Mouse (Mus musculus) v-Abl transformed pro-B cells (cell line): ENCODE results near the gene Gli3.

ENCODE experiments used
- in situ Hi-C, 2 experiments: fragments of 400-800 bp; cut with MboI; formaldehyde crosslinking; loops; one replicate each; pipeline ENCODE4 v1.15.1; 2025; ENCODE audit not compliant: unreplicated experiment in 2 of 2

Gli3 gene

GRCm38 (mm10) chr13:15707481-15707881 is 244.4 kb downstream of the Gli3 start:
- in situ Hi-C loops: no loop called here

DNA sequence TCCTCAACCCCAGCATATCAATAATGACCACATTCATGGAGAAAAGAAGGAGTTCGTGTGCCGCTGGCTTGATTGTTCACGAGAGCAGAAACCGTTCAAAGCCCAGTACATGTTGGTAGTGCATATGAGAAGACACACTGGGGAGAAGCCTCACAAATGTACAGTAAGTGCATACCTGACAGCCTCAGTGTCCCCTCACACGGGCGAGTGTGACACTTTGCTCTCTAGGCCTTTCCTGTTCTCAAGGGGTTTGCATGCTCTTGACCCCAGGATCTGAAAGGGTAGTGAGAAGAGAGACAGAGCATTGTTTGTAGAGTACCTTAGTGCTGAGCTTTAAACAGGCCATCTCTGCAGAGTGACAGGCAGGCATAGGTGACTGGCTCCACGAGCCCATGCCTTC is 250.5 kb downstream of the Gli3 start:
- in situ Hi-C loops: no loop called here

- in situ Hi-C loops: no loop called here
Measured at GRCm38 (mm10) chr13:15714331-15714725, 251.3 kb downstream of the Gli3 start.

- in situ Hi-C loops: no loop called here
Measured at GRCm38 (mm10) chr13:15714726-15715437, 251.8 kb downstream of the Gli3 start.

DNA sequence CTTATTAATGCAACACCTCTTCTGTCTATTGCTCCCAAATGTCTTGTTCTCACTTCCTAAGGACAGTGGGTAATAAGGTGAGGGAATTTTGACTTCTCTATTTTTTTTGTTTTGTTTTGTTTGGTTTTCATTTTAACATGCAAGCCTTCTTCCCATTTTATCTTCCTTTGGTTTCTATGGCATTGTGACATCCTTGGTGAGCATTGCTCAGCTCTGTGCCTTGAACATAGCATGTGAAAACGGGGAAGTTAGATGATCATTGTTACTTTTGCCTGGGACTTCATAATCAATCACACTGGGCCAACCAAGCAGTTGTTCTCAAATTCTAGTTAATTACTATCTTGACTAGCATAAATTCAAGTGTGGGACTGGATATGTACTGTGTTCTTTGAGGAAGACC is 258.4 kb downstream of the Gli3 start:
- in situ Hi-C loops: no loop called here

DNA sequence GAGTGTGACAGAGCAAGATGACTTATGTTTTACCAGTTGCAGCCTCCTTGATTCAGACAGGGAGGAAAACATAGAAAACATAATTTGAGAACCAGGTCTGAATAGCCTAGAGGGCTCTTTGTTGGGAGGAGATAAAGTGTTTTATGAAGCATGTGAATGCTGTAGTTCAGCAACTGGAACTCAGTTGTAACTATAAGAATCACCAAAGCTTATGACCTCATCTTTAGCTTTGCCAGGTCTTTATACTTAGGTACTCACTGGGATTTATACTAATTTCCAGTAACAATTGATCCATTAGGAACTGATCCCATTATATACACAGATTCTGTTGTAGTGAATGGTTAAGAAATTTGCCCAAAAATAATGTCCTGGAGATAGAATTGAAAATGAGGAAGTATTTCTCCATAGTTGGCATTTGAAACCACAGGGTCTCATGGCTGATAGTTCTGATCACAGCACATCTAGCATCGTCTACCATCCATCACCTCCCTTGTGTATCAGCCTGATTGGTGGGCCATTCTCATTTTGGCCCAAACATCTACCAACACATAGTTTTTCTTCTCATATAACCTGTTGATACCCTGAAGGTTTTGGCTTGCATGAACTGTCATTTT is 259.8 kb downstream of the Gli3 start:
- in situ Hi-C loops: no loop called here

- in situ Hi-C loops: no loop called here
Measured at GRCm38 (mm10) chr13:15724723-15725122, 261.7 kb downstream of the Gli3 start.

DNA sequence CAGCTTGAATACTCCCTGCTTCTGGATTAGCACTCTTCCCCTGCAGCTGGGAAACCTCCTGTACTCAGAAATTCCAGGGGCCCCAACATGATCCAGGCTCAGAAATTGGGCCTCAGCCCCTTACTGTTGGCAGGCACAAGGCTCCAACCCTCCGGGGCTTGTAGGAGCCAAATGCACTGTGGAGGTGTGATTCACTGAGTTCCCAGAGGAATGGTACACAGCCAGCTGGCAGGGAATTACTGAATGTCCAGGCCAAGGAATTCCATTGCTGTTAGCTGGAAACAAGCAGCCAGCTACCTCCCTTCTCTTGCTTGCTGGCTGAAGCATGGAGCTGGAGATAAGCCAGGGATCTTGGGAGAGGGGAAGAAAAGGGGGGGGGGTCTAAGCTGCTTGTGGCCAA is 278.7 kb downstream of the Gli3 start:
- in situ Hi-C loops: no loop called here

DNA sequence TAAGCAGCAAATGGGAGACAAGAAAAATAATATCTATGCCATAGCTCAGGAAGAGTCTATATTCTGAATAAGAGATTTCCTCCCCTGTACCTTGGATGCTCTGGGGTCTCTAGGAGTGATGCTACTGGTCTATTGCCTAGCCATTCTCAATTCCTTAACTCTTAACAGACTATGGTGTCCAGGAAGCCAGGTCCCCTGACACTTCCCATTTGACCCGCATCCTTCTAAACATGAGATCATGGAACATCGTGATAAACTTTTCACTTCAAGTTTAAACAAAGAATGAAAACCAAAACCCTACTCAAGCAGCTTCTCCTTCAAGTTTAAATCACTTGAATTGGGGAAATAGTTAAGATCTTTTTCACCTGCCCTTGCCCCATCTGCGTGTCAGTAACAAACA is 279.3 kb downstream of the Gli3 start:
- in situ Hi-C loops: no loop called here

GRCm38 (mm10) chr13:15742777-15743176 is 279.7 kb downstream of the Gli3 start:
- in situ Hi-C loops: no loop called here

GRCm38 (mm10) chr13:15758835-15759632 is 296.0 kb downstream of the Gli3 start:
- in situ Hi-C loops: no loop called here

DNA sequence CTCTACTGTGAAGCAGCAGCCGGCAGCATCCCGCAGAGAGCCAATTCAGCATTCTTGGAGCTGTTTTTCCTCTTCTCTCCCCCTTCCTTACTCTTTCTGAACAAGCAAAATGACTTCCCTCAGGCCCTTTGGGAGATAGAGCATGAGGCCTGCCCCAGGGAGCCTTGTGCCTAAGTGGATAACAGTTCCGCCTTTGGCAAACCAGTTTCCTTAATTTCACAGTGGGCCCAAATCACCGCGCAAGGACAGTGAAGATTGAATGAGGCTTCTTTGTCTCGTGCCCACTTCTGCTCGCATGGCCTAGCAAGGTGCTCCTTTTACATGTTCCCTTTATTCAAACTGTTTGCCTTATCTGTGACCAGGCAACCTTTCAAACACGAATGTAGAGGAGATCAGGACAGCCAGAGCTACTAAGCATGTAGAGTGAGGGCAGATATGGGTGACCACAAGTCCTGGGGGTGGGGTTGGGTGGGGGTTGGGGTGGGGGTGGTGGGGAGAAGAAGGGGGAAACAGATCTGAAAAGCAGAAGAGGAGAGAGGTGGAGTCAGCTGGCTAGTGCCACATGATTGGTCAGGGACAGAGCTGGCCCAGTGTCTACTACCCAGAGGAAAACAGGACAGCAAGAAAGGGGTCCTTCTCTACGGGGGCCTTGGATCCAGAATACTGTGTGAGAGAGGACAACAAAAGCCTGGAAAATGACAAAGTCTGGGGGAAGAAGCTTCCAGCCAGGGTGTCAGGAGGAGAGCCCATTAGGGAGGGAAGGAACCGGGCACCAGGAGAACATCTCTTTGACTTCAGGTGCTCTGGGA is 296.8 kb downstream of the Gli3 start:
- in situ Hi-C loops: loop anchor here (5.0 to 10.0 kb wide), 2 partner anchors 1108 to 1865 kb away; no protein-coding TSS in a partner anchor

DNA sequence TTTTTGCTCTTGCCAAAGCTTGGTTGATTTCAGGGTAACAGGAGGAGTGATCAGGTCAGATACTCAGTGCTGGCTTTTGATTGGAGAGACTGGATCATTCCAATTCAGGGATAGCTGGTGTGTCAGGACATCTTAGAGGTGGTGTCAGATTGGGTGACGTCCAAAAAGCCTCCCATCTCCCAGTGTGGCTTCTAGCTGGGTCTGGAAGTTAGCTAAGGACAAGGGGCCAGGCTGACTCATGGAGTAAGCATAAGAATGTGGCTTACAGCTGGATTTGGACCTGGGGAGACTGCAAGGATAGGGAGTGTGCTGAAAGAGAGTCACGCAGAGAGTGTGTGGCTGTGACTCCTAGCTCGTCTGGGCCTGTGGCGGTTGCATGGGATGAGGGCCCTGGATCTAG is 299.3 kb downstream of the Gli3 start:
- in situ Hi-C loops: loop anchor here (5.0 to 10.0 kb wide), 2 partner anchors 1110 to 1867 kb away; no protein-coding TSS in a partner anchor

DNA sequence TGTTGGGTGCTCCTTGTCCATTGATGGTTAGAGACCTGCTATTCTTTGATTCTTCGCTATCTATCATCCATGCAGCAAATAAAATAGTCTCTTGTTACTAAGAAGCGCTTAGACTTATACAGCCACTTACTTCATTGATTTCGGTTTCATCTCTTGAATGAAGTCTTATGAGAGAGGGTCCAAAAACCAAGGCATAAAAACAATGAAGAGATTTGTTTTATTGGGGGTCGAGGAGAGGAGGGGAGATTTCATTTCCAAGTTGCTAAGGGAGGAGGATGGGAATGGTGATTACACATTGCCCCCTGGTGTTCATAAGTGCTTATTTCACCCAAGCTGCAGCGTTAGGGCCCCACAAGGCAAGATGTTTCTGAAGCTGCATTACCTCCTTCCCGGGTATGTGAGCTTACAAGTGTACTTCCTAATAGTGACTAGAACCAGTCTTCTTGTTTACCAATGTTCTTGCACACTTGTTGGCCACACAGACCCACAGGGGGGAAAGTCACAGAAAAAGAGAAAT is 299.9 kb downstream of the Gli3 start:
- in situ Hi-C loops: loop anchor here (5.0 to 10.0 kb wide), 2 partner anchors 1111 to 1868 kb away; no protein-coding TSS in a partner anchor

GRCm38 (mm10) chr13:15777624-15778023 is 314.6 kb downstream of the Gli3 start:
- in situ Hi-C loops: no loop called here
